Mouse (Mus musculus) heart, adult 2 months (tissue): Measurements from ENCODE around the gene Olah. TPM values are rescaled to one million over a fixed set of nuclear protein-coding genes. Genes with fewer than 3 reads are reported as not detected.

Experiments used
- DNase-seq, 2 experiments: peaks; one replicate each; pipeline ENCODE4 v3.0.0; 2021
- H3K27ac ChIP-seq: fragments of 200-600 bp; 2 replicates; pipeline ENCODE4 v1.8.1; 2022
- H3K27me3 ChIP-seq: fragments of 200-500 bp; 2 replicates; pipeline ENCODE4 v1.6.1; 2012; ENCODE audit warnings: mild to moderate bottlenecking, low read length, inconsistent platforms, mixed read lengths; ENCODE audit not compliant: control insufficient read depth, insufficient read depth
- H3K36me3 ChIP-seq: fragments of 200-500 bp; 2 replicates; pipeline ENCODE4 v1.6.1; 2012; ENCODE audit warnings: low read length, inconsistent platforms; ENCODE audit not compliant: control insufficient read depth, insufficient read depth
- H3K4me1 ChIP-seq: fragments of 200-500 bp; 2 replicates; pipeline ENCODE4 v1.6.1; 2011; ENCODE audit warnings: low read length; ENCODE audit not compliant: control insufficient read depth, insufficient read depth
- H3K4me3 ChIP-seq: fragments of 200-600 bp; 2 replicates; pipeline ENCODE4 v1.8.1; 2022
- H3K79me2 ChIP-seq: fragments of 200-500 bp; replicated peaks from 2 replicates; pipeline ENCODE4 v1.6.1; 2012; ENCODE audit warnings: mild to moderate bottlenecking, inconsistent platforms, low read length, moderate library complexity, mixed read lengths; ENCODE audit not compliant: control insufficient read depth, insufficient read depth
- H3K9ac ChIP-seq: fragments of 200-500 bp; 2 replicates; pipeline ENCODE4 v1.6.1; 2012; ENCODE audit warnings: low read depth, mild to moderate bottlenecking, control low read depth, inconsistent platforms, low read length, mixed read lengths
- CTCF ChIP-seq: fragments of 200-600 bp; IDR thresholded peaks from 2 replicates; pipeline ENCODE4 v1.8.1; 2022; ENCODE audit warnings: antibody characterized with exemption, mild to moderate bottlenecking, moderate library complexity
- EP300 ChIP-seq: fragments of 200-500 bp; IDR thresholded peaks from 2 replicates; pipeline ENCODE4 v1.6.1; 2011; ENCODE audit warnings: low read depth, low read length, control low read depth; ENCODE audit not compliant: insufficient read depth
- POLR2A ChIP-seq: fragments of 200-500 bp; IDR thresholded peaks from 2 replicates; pipeline ENCODE4 v1.6.1; 2011; ENCODE audit warnings: mild to moderate bottlenecking, low read depth, low read length, control low read depth; ENCODE audit not compliant: insufficient read depth
- WGBS: fragments of 180-500 bp; shearing (Covaris S2); methylation state at CpG from one replicate; pipeline ENCODE4 v1.1.7; 2018; 5-methylcytosine and 5-hydroxymethylcytosine counted together
- intact Hi-C: fragments of 180-260 bp; cut with DNase I; formaldehyde crosslinking; loops from one replicate; pipeline ENCODE4 v1.15.1; 2025
- polyA plus RNA-seq: library from polyadenylated mRNA; depleted of rRNA; stranded (reverse); fragments of >200 nt; gene quantifications from 2 replicates; pipeline ENCODE4 v1.2.3, GENCODE M21; 2012
- total RNA-seq, 2 experiments: library from RNA; stranded (reverse); gene quantifications; 2 replicates each; pipeline ENCODE4 v1.2.3; 2021

Gene Olah
- total and polyA plus RNA-seq, 3 experiments, result not detected

GRCm38 (mm10) chr2:3414241-3414640 lies 17.2 kb upstream of the Olah start:
- Histone ChIP-seq H3K4me1 (no peaks in the 10 kb centered on the region), H3K4me3 (no peak overlapping the region), H3K27me3 (no peaks in the 10 kb centered on the region), H3K27ac (no peak overlapping the region), H3K9ac (no peak overlapping the region), H3K36me3 (no peaks in the 10 kb centered on the region), H3K79me2 (no peaks in the 10 kb centered on the region)
- peak; percentile 15 to 48 for DNase-seq
- WGBS, result 39% methylated on average over 4 of the region's 4 CpGs
- TF ChIP-seq CTCF (peak; percentile 81), POLR2A (no peak)
- intact Hi-C loops, result loop anchor here (10.0 kb wide), 1 partner anchor 299 kb away; the partner anchor contains the start of gene Fam171a1

- 68% methylated on average over 7 of the region's 7 CpGs for WGBS
- no peaks in the 10 kb centered on the region for H3K79me2 ChIP-seq
- no peak overlapping the region for H3K4me3 ChIP-seq
- DNase-seq, result no peak
- intact Hi-C loops, result no loop called here
- H3K27ac ChIP-seq, result no peak overlapping the region
- no peak overlapping the region for H3K9ac ChIP-seq
- no peaks in the 10 kb centered on the region for H3K4me1 ChIP-seq
- no peaks in the 10 kb centered on the region for H3K27me3 ChIP-seq
- TF ChIP-seq CTCF (no peak), EP300 (no peak), POLR2A (no peak)
- H3K36me3 ChIP-seq, result no peaks in the 10 kb centered on the region
Observed at GRCm38 (mm10) chr2:3407756-3408155, 10.7 kb upstream of the Olah start.

GRCm38 (mm10) chr2:3405981-3406380 lies 9.0 kb upstream of the Olah start:
- no peak overlapping the region for H3K27ac ChIP-seq
- H3K4me1 ChIP-seq, result no peaks in the 10 kb centered on the region
- intact Hi-C loops, result no loop called here
- no peaks in the 10 kb centered on the region for H3K79me2 ChIP-seq
- DNase-seq, result no peak
- no peak for TF ChIP-seq EP300
- no peak for TF ChIP-seq CTCF
- no peak for TF ChIP-seq POLR2A
- H3K9ac ChIP-seq, result no peak overlapping the region
- 62% methylated on average over 4 of the region's 4 CpGs for WGBS
- no peaks in the 10 kb centered on the region for H3K27me3 ChIP-seq
- no peak overlapping the region for H3K4me3 ChIP-seq
- H3K36me3 ChIP-seq, result no peaks in the 10 kb centered on the region

GRCm38 (mm10) chr2:3391945-3392344 lies 5.1 kb downstream of the Olah start:
- TF ChIP-seq CTCF (no peak), EP300 (no peak), POLR2A (no peak)
- no peaks in the 10 kb centered on the region for H3K27me3 ChIP-seq
- no peaks in the 10 kb centered on the region for H3K36me3 ChIP-seq
- no peak overlapping the region for H3K9ac ChIP-seq
- no peak for DNase-seq
- H3K79me2 ChIP-seq, result no peaks in the 10 kb centered on the region
- H3K4me1 ChIP-seq, result no peaks in the 10 kb centered on the region
- intact Hi-C loops, result no loop called here
- 53% methylated on average over 2 of the region's 2 CpGs for WGBS
- H3K4me3 ChIP-seq, result no peak overlapping the region
- no peak overlapping the region for H3K27ac ChIP-seq

- WGBS, result 77% methylated on average over 6 of the region's 6 CpGs
Observed at GRCm38 (mm10) chr2:3387105-3387860, 9.7 kb downstream of the Olah start.

GRCm38 (mm10) chr2:3365127-3365526 lies 31.9 kb downstream of the Olah start:
- 68% methylated on average over 4 of the region's 4 CpGs for WGBS
- Histone ChIP-seq H3K27me3 (no peaks in the 10 kb centered on the region), H3K4me1 (no peaks in the 10 kb centered on the region), H3K27ac (no peak overlapping the region), H3K9ac (no peak overlapping the region), H3K4me3 (no peak overlapping the region), H3K79me2 (no peaks in the 10 kb centered on the region), H3K36me3 (no peaks in the 10 kb centered on the region)
- TF ChIP-seq CTCF (no peak), POLR2A (no peak), EP300 (no peak)
- DNase-seq, result no peak
- intact Hi-C loops, result no loop called here

More at GRCm38 (mm10) chr2:3387105-3387860, 9.7 kb downstream of the Olah start:
- intact Hi-C loops, result no loop called here
- Histone ChIP-seq H3K4me1 (no peaks in the 10 kb centered on the region), H3K27me3 (peaks cover 2% of the 10 kb centered on the region; the same call in 1 of the 2 replicates), H3K79me2 (no peaks in the 10 kb centered on the region), H3K27ac (no peak overlapping the region), H3K36me3 (no peaks in the 10 kb centered on the region), H3K4me3 (no peak overlapping the region), H3K9ac (no peak overlapping the region)
- no peak for DNase-seq
- TF ChIP-seq EP300 (no peak), CTCF (no peak), POLR2A (no peak)
